Mouse (Mus musculus) small intestine, adult 2 months (tissue): ENCODE results near the gene Homer2. TPM values are rescaled to one million over a fixed set of nuclear protein-coding genes. Genes with fewer than 3 reads are reported as not detected.

Experiments used
- H3K27ac ChIP-seq: fragments of 200-500 bp; 2 replicates; pipeline ENCODE4 v1.5.1; 2012; ENCODE audit warnings: low read depth, low read length, control low read depth, inconsistent platforms; ENCODE audit not compliant: insufficient read depth
- H3K27me3 ChIP-seq: fragments of 200-500 bp; 2 replicates; pipeline ENCODE4 v1.6.1; 2012; ENCODE audit warnings: mild to moderate bottlenecking, moderate library complexity, low read length, inconsistent platforms; ENCODE audit not compliant: control insufficient read depth, insufficient read depth
- H3K36me3 ChIP-seq: fragments of 200-500 bp; 2 replicates; pipeline ENCODE4 v1.6.1; 2012; ENCODE audit warnings: mild to moderate bottlenecking, low read length, control low read depth, inconsistent platforms; ENCODE audit not compliant: control insufficient read depth, insufficient read depth
- H3K4me1 ChIP-seq: fragments of 200-500 bp; 2 replicates; pipeline ENCODE4 v1.6.1; 2012; ENCODE audit warnings: low read length, inconsistent platforms, mixed read lengths; ENCODE audit not compliant: control insufficient read depth, insufficient read depth, insufficient read length
- H3K4me3 ChIP-seq: fragments of 200-500 bp; 2 replicates; pipeline ENCODE4 v1.5.1; 2012; ENCODE audit warnings: low read depth, mild to moderate bottlenecking, control low read depth, inconsistent platforms, low read length, moderate library complexity
- CTCF ChIP-seq: fragments of 200-500 bp; IDR thresholded peaks from 2 replicates; pipeline ENCODE4 v1.5.1; 2012; ENCODE audit warnings: low read depth, mild to moderate bottlenecking, control low read depth, inconsistent platforms, low read length, moderate library complexity, mixed read lengths; ENCODE audit not compliant: insufficient replicate concordance, insufficient read length; ENCODE audit errors: extremely low read depth
- POLR2A ChIP-seq: fragments of 200-500 bp; IDR thresholded peaks from 2 replicates; pipeline ENCODE4 v1.6.1; 2012; ENCODE audit warnings: low read depth, mild to moderate bottlenecking, control low read depth, inconsistent platforms, low read length, moderate library complexity
- WGBS: fragments of 180-500 bp; shearing (Covaris S2); methylation state at CpG from one replicate; pipeline ENCODE4 v1.1.7; 2018; 5-methylcytosine and 5-hydroxymethylcytosine counted together
- polyA plus RNA-seq: library from polyadenylated mRNA; depleted of rRNA; stranded (reverse); fragments of >200 nt; gene quantifications from 2 replicates; pipeline ENCODE4 v1.2.3, GENCODE M21; 2012; rRNA removed

The Homer2 gene
- 11.2 and 20.2 TPM in 2 replicates for polyA plus RNA-seq

DNA sequence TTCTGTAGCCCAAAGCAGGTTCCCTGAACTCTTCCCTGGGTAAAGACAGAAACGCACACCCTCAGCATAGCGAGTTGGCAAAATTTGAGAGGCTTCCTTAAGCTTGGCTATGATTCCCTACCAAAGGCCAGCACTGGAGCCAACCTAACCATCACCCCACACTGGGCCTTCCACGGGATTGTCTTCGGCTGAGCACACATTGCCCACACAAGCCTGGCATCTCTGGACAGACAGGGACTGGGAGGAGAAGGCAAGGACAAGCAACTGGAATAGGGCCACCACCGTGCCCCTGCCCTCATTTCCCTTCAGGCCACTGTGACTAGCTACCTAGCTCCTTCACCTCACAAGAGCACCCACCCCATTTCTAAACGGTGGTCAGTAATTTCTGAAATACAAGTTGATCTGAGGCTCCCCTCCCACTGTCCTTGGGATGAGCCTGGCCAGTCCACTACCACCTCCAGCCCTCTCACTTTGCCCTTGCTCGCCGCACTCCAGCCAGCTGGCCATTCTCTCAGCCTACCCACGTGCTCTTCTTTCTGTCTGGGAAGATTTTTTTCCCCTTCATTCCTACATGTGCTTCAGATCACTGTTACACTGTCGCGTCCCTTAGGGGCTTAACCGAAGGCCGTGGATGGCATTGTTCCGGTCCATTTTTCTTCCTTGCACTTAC is at the start of gene Homer2:
Gene Homer2 (minus strand): TSS at position 57 of the 670 bp plus-strand sequence.
- Histone ChIP-seq H3K27me3 (no peaks in the 10 kb centered on the region), H3K36me3 (no peaks in the 10 kb centered on the region), H3K4me1 (peaks cover 4% of the 10 kb centered on the region; the same call in 1 of the 2 replicates), H3K27ac (peak within 1 kb of the TSS; percentile 27), H3K4me3 (peak within 1 kb of the TSS; percentile 85)
- WGBS, result 37% methylated on average over 14 of the region's 14 CpGs
- TF ChIP-seq POLR2A, result no peak

DNA sequence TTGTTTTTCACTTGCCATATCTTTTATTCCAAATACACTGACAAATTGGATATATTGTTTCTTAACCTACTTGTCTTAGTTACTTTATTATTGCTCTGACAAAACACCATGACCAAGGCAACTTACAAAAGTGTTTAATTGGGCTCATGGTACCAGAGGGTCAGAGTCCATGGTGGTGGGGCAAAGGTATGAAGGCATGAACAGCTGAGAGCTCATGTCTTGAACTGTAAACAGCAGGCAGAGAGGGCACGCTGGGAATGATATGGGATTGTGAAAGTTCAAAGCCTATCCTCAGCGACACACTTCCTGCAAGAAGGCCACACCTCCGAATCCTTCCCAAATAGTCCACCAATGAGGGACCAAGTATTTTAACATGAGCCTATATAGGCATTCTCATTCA is 40.6 kb upstream of the Homer2 start:
- TF ChIP-seq CTCF (no peak), POLR2A (no peak)
- 61% methylated on average over 3 of the region's 3 CpGs for WGBS

DNA sequence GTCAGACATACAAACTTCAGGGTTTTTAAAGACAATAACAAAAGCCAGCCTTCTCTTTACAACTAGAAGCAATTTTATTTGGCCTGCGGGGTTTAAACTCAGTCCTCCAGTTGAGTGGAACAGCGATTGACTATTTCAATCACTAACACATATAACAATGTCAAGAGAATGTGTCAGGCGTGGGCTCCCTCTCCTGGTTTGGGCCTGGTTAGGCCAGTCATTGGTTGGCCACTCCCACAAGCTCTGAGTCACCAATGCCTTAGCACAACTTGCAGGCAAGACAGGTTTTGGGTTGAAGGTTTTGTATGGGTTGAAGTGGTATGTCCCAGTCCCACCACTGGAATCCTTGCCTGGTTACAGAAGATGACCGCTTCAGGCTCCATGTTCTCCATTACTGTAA is 36.8 kb upstream of the Homer2 start:
- H3K4me3 ChIP-seq, result no peak overlapping the region
- no peaks in the 10 kb centered on the region for H3K36me3 ChIP-seq
- WGBS, result 48% methylated on average over 4 of the region's 4 CpGs
- no peaks in the 10 kb centered on the region; the same call in 1 of the 2 replicates for H3K27me3 ChIP-seq
- no peaks in the 10 kb centered on the region for H3K4me1 ChIP-seq
- H3K27ac ChIP-seq, result no peak overlapping the region
- TF ChIP-seq CTCF (peak; percentile 57; the same call in 1 of the 2 replicates), POLR2A (no peak)

More for the DNA sequence above, 40.6 kb upstream of the Homer2 start:
- H3K4me3 ChIP-seq, result no peak overlapping the region
- H3K4me1 ChIP-seq, result no peaks in the 10 kb centered on the region
- H3K27ac ChIP-seq, result no peak overlapping the region
- no peaks in the 10 kb centered on the region; the same call in 1 of the 2 replicates for H3K27me3 ChIP-seq
- H3K36me3 ChIP-seq, result no peaks in the 10 kb centered on the region

DNA sequence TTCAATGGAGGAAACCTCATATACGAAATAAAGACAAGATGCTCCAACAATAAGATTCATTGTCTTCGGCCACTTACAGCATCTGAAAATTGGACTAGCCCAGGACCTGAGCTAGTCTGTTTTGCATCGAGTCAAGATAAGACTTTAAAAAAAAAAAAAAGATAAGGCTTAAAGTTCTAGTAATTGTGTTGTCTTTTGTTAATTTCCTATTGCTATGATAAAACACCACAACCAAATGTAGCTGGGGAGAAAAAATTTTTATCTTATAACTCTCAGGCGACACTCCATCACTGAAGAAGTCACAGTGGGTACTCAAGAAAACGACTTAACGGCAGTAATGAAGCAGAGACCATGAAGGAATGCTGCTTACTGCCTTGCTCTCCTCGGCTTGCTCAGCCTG is 32.7 kb upstream of the Homer2 start:
- Histone ChIP-seq H3K27ac (no peak overlapping the region), H3K27me3 (no peaks in the 10 kb centered on the region), H3K4me3 (no peak overlapping the region), H3K4me1 (peaks cover 5% of the 10 kb centered on the region; the same call in 1 of the 2 replicates), H3K36me3 (no peaks in the 10 kb centered on the region)
- 68% methylated on average over 7 of the region's 7 CpGs for WGBS
- TF ChIP-seq POLR2A (no peak), CTCF (no peak)

- no peaks in the 10 kb centered on the region for H3K36me3 ChIP-seq
- no peaks in the 10 kb centered on the region for H3K27me3 ChIP-seq
- H3K4me1 ChIP-seq, result peaks cover 5% of the 10 kb centered on the region; the same call in 1 of the 2 replicates
- peak overlapping the region; percentile 75 for H3K27ac ChIP-seq
- 22% methylated on average over 8 of the region's 8 CpGs for WGBS
- TF ChIP-seq CTCF (no peak), POLR2A (no peak)
- H3K4me3 ChIP-seq, result no peak overlapping the region; the same call in 1 of the 2 replicates
Observed at GRCm38 (mm10) chr7:81738720-81739385, 31.5 kb upstream of the Homer2 start.

GRCm38 (mm10) chr7:81735300-81736048 is 28.1 kb upstream of the Homer2 start:
- 65% methylated on average over 9 of the region's 9 CpGs for WGBS
- H3K4me1 ChIP-seq, result peaks cover 5% of the 10 kb centered on the region; the same call in 1 of the 2 replicates
- H3K27ac ChIP-seq, result no peak overlapping the region
- H3K4me3 ChIP-seq, result no peak overlapping the region
- no peaks in the 10 kb centered on the region for H3K27me3 ChIP-seq
- H3K36me3 ChIP-seq, result no peaks in the 10 kb centered on the region
- TF ChIP-seq POLR2A (no peak), CTCF (no peak)

DNA sequence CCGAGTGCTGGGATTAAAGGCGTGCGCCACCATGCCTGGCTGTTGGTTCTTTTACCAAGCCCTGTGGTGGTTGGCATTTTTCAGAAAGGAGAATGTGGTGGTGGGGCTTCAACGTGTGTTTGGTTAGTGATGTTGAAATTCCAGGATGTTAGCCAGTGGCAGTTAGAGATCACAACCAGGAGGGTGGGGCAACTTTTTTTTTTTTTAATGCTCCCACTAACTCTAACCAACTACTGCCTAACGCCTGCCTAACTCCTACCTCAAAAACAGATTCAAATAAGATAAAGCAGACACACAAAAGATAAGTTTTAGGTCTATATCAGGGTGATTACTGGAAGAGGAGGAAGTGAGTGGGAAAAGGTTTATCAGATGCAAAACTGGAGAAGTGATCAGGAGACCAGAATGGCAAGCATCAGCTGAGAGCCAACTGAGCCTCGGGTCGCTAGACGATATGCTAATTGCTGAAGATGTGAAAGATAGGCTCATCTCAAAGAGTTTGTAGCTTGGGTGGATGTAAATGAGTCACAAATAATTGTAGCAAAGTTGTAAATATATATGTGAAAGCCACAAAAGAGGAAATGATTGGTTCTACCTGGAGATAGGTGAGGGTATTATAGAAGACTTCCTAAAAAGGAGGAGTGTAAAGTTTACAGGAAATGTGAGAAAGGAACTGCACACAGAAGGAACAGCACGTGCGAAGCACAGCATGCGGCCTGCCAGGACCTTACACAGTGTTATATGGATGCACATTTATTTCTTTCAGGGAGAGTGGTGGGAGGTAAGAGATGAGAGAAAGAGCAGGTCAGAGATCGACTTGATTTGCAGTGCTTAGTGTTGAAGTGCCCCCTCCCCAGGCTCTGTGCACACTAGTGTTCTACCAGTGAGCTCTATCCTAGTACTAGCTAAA is 25.1 kb upstream of the Homer2 start:
- TF ChIP-seq POLR2A, result no peak
- TF ChIP-seq CTCF, result no peak
- Histone ChIP-seq H3K4me3 (no peak overlapping the region), H3K4me1 (no peaks in the 10 kb centered on the region), H3K27ac (no peak overlapping the region), H3K36me3 (no peaks in the 10 kb centered on the region), H3K27me3 (no peaks in the 10 kb centered on the region)
- 77% methylated on average over 12 of the region's 12 CpGs for WGBS
